Mouse (Mus musculus) liver, adult 2 months (tissue): Measurements from ENCODE around the gene Mpzl3. TPM values are rescaled to one million over a fixed set of nuclear protein-coding genes. Genes with fewer than 3 reads are reported as not detected.

Experiments used
- DNase-seq: peaks from one replicate; pipeline ENCODE4 v3.0.0-alpha.2; 2011; ENCODE audit warnings: low read depth, low spot score; ENCODE audit errors: extremely low read depth
- H3K27ac ChIP-seq: fragments of 200-500 bp; replicated peaks from 2 replicates; pipeline ENCODE4 v1.5.1; 2012; ENCODE audit warnings: low read depth, mild to moderate bottlenecking, control low read depth, inconsistent platforms, low read length; ENCODE audit not compliant: insufficient read depth
- H3K27me3 ChIP-seq: fragments of 200-500 bp; 2 replicates; pipeline ENCODE4 v1.6.1; 2012; ENCODE audit warnings: mild to moderate bottlenecking, moderate library complexity, low read length, inconsistent platforms; ENCODE audit not compliant: control insufficient read depth, insufficient read depth
- H3K36me3 ChIP-seq: fragments of 200-500 bp; 2 replicates; pipeline ENCODE4 v1.6.1; 2012; ENCODE audit warnings: low read length, inconsistent platforms; ENCODE audit not compliant: control insufficient read depth, insufficient read depth
- H3K4me1 ChIP-seq: fragments of 200-500 bp; 2 replicates; pipeline ENCODE4 v1.6.1; 2011; ENCODE audit warnings: low read length; ENCODE audit not compliant: control insufficient read depth, insufficient read depth
- H3K4me3 ChIP-seq: fragments of 200-500 bp; 2 replicates; pipeline ENCODE4 v1.5.1; 2011; ENCODE audit warnings: low read depth, mild to moderate bottlenecking, control low read depth, low read length, moderate library complexity; ENCODE audit not compliant: insufficient read depth
- H3K79me2 ChIP-seq: fragments of 200-500 bp; 2 replicates; pipeline ENCODE4 v1.6.1; 2012; ENCODE audit warnings: inconsistent platforms, mild to moderate bottlenecking, low read length, moderate library complexity; ENCODE audit not compliant: control insufficient read depth, insufficient read depth
- H3K9ac ChIP-seq: fragments of 200-500 bp; 2 replicates; pipeline ENCODE4 v1.6.1; 2012; ENCODE audit warnings: low read depth, mild to moderate bottlenecking, control low read depth, inconsistent platforms, low read length
- CTCF ChIP-seq: fragments of 200-500 bp; IDR thresholded peaks from 2 replicates; pipeline ENCODE4 v1.5.1; 2011; ENCODE audit warnings: low read depth, low read length, control low read depth
- POLR2A ChIP-seq: fragments of 200-500 bp; IDR thresholded peaks from 2 replicates; pipeline ENCODE4 v1.6.1; 2011; ENCODE audit warnings: low read length, control low read depth; ENCODE audit not compliant: insufficient read depth; ENCODE audit errors: extremely low read depth
- WGBS: fragments of 180-500 bp; shearing (Covaris S2); methylation state at CpG from one replicate; pipeline ENCODE4 v1.1.7; 2018; 5-methylcytosine and 5-hydroxymethylcytosine counted together
- polyA plus RNA-seq: library from polyadenylated mRNA; depleted of rRNA; stranded (reverse); fragments of >200 nt; gene quantifications from 2 replicates; pipeline ENCODE4 v1.2.3, GENCODE M21; 2012; rRNA removed
- total RNA-seq: library from RNA; depleted of rRNA; stranded (reverse); fragments of >200 nt; gene quantifications from 2 replicates; pipeline ENCODE4 v1.2.3, GENCODE M21; 2014; rRNA removed

The Mpzl3 gene
- total and polyA plus RNA-seq, 2 experiments = 3.0 to 8.5 TPM

DNA sequence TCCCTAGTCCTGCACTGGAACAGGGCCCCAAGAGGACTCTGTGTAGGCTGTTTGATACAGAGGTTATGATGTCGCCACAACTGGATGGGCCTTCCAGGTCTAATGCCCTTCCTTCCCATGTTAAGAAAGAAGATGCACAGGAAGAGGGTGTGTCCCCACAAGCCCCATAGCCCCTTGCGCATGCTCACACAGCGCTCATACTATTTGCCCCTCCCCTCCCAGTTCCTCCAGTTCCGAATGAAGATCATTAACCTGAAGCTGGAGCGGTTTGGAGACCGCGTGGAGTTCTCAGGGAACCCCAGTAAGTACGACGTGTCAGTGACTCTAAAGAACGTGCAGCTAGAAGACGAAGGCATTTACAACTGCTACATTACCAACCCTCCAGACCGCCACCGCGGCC lies 70.2 kb downstream of the Mpzl3 start:
- WGBS = 89% methylated on average over 14 of the region's 14 CpGs
- no peak for TF ChIP-seq CTCF
- TF ChIP-seq POLR2A = no peak
- no peaks in the 10 kb centered on the region for H3K27me3 ChIP-seq

DNA sequence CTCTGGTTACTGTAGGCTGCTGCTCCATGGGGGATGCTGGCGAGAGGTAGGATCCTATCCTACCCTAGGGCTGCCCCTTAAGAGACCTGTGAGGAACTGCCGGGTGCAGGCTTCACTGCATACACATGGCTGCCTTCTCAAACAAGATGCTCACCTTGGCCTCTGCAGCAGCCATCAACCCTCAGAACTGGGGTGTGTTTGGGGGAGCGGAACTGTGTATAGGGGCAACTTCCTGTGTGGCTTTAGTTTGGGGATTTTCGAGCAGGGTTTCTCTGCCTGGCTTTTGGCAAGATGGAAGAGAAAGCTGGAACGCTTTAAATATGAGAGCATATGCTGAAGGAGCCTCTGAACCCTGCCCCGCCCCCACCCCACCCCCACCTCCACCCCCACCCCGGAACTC lies 72.0 kb downstream of the Mpzl3 start:
- DNase-seq = no peak
- Histone ChIP-seq H3K4me1 (peaks cover under 1% of the 10 kb centered on the region; the same call in 1 of the 2 replicates), H3K4me3 (no peak overlapping the region), H3K9ac (no peak overlapping the region), H3K27ac (no peak overlapping the region), H3K27me3 (no peaks in the 10 kb centered on the region), H3K36me3 (no peaks in the 10 kb centered on the region), H3K79me2 (no peaks in the 10 kb centered on the region)
- 61% methylated on average over 7 of the region's 7 CpGs for WGBS
- TF ChIP-seq CTCF = no peak
- no peak for TF ChIP-seq POLR2A

More for the DNA sequence above, 70.2 kb downstream of the Mpzl3 start:
- DNase-seq = no peak
- H3K36me3 ChIP-seq = no peaks in the 10 kb centered on the region
- H3K4me1 ChIP-seq = peaks cover 1% of the 10 kb centered on the region; the same call in 1 of the 2 replicates
- H3K79me2 ChIP-seq = no peaks in the 10 kb centered on the region
- no peak overlapping the region for H3K4me3 ChIP-seq
- H3K27ac ChIP-seq = no peak overlapping the region
- no peak overlapping the region for H3K9ac ChIP-seq

Other genes with a start within 250 kb of the Mpzl3 start
- gene Kmt2a, start 173.9 kb upstream of the Mpzl3 start, total RNA-seq = 1.9 and 2.8 TPM in 2 replicates
- 3.9 and 5.3 TPM in 2 replicates for gene Kmt2a, start 173.9 kb upstream of the Mpzl3 start, polyA plus RNA-seq
- 572 and 586 TPM in 2 replicates for gene Atp5l, start 134.4 kb upstream of the Mpzl3 start, total RNA-seq
- gene Atp5l, start 134.4 kb upstream of the Mpzl3 start, polyA plus RNA-seq = 230 and 372 TPM in 2 replicates
- gene Ube4a, start 89.6 kb upstream of the Mpzl3 start, total RNA-seq = 33.6 and 37.0 TPM in 2 replicates
- gene Ube4a, start 89.6 kb upstream of the Mpzl3 start, polyA plus RNA-seq = 11.6 and 11.9 TPM in 2 replicates
- gene Cd3g, start 74.8 kb upstream of the Mpzl3 start, total RNA-seq = 1.1 and 1.6 TPM in 2 replicates
- gene Cd3g, start 74.8 kb upstream of the Mpzl3 start, polyA plus RNA-seq = 0.38 and 0.83 TPM in 2 replicates
- gene Cd3d, start 73.4 kb upstream of the Mpzl3 start, total RNA-seq = 0.09 and 0.20 TPM in 2 replicates
- 0.37 and 0.73 TPM in 2 replicates for gene Cd3d, start 73.4 kb upstream of the Mpzl3 start, polyA plus RNA-seq
- gene Cd3e, start 45.6 kb upstream of the Mpzl3 start, total RNA-seq = 0.09 and 0.60 TPM in 2 replicates
- gene Cd3e, start 45.6 kb upstream of the Mpzl3 start, polyA plus RNA-seq = 0.68 and 0.82 TPM in 2 replicates
- 24.2 and 29.9 TPM in 2 replicates for gene Mpzl2, start 15.4 kb upstream of the Mpzl3 start, total RNA-seq
- gene Mpzl2, start 15.4 kb upstream of the Mpzl3 start, polyA plus RNA-seq = 20.5 and 34.0 TPM in 2 replicates
- 1.3 and 1.8 TPM in 2 replicates for gene Jaml, start 24.0 kb downstream of the Mpzl3 start, total RNA-seq
- 0.05 and 0.11 TPM in 2 replicates for gene Jaml, start 24.0 kb downstream of the Mpzl3 start, polyA plus RNA-seq
- gene Scn2b, start 62.6 kb downstream of the Mpzl3 start, total RNA-seq = not detected in 2 replicates
- gene Scn2b, start 62.6 kb downstream of the Mpzl3 start, polyA plus RNA-seq = not detected in 2 replicates
- 0.07 and 0.28 TPM in 2 replicates for gene Scn4b, start 83.2 kb downstream of the Mpzl3 start, total RNA-seq
- 0.02 and 0.07 TPM in 2 replicates for gene Scn4b, start 83.2 kb downstream of the Mpzl3 start, polyA plus RNA-seq
- 0.55 and 0.60 TPM in 2 replicates for gene BC049352, start 126.8 kb downstream of the Mpzl3 start, total RNA-seq
- gene BC049352, start 126.8 kb downstream of the Mpzl3 start, polyA plus RNA-seq = 0.17 and 0.44 TPM in 2 replicates
- gene Tmprss4, start 148.9 kb downstream of the Mpzl3 start, total RNA-seq = 0.37 and 1.1 TPM in 2 replicates
- 0.14 and 0.43 TPM in 2 replicates for gene Tmprss4, start 148.9 kb downstream of the Mpzl3 start, polyA plus RNA-seq
- gene Il10ra, start 214.0 kb downstream of the Mpzl3 start, total RNA-seq = 2.7 and 3.5 TPM in 2 replicates
- gene Il10ra, start 214.0 kb downstream of the Mpzl3 start, polyA plus RNA-seq = 1.6 and 2.9 TPM in 2 replicates